Mouse (Mus musculus): Measurements from ENCODE around the gene Ufm1. TPM values are rescaled to one million over a fixed set of nuclear protein-coding genes. Genes with fewer than 3 reads are reported as not detected.
A peak's percentile ranks its signal among the peaks of the same experiment; 100 is the strongest.

The Ufm1 gene
- 105 and 109 TPM in 2 replicates for polyA plus RNA-seq (2014; fragmentation: Nextera tagmentation; extraction: Ambion mirVana)

GRCm38 (mm10) chr3:53863383-53864220 lies at the start of gene Ufm1:
Ufm1 (minus strand) TSS chr3:53863830.
- Histone ChIP-seq H3K4me3 (ENCODE audit: low read depth, low read length) (peak within 1 kb of the TSS; percentile 92), H3K9ac (ENCODE audit: low read length) (peak within 1 kb of the TSS; percentile 78), H3K27me3 (ENCODE audit: control insufficient read depth, insufficient read depth, low read length) (no peaks in the 10 kb centered on the region), H3K4me1 (ENCODE audit: control insufficient read depth, insufficient read depth, low read length) (peaks cover 6% of the 10 kb centered on the region), H3K27ac (ENCODE audit: low read depth, low read length) (no peak within 1 kb of the TSS; the same call in 1 of the 2 replicates), H3K9me3 (ENCODE audit: control insufficient read depth, low read length) (no peaks in the 10 kb centered on the region), H3K36me3 (ENCODE audit: control insufficient read depth, insufficient read depth, low read length) (no peaks in the 10 kb centered on the region), H3K4me2 (peak within 1 kb of the TSS; percentile 73)
- under 1% methylated on average over 58 of the region's 58 CpGs for WGBS
- DNase-seq (ENCODE audit: low spot score, missing footprints), result peak; percentile 99
- peak; percentile 99 for ATAC-seq (ENCODE audit: low FRiP score)

GRCm38 (mm10) chr3:53890619-53891540 lies 27.2 kb upstream of the Ufm1 start:
- H3K9ac ChIP-seq (ENCODE audit: low read length), result no peak overlapping the region
- ATAC-seq (ENCODE audit: low FRiP score) (no peak), DNase-seq (ENCODE audit: low spot score, missing footprints) (no peak)
- H3K4me3 ChIP-seq (ENCODE audit: low read depth, low read length), result no peak overlapping the region
- H3K4me1 ChIP-seq (ENCODE audit: control insufficient read depth, insufficient read depth, low read length), result no peaks in the 10 kb centered on the region; the same call in 1 of the 2 replicates
- H3K27ac ChIP-seq (ENCODE audit: low read depth, low read length), result no peak overlapping the region
- no peaks in the 10 kb centered on the region for H3K36me3 ChIP-seq (ENCODE audit: control insufficient read depth, insufficient read depth, low read length)
- H3K27me3 ChIP-seq (ENCODE audit: control insufficient read depth, insufficient read depth, low read length), result no peaks in the 10 kb centered on the region
- H3K9me3 ChIP-seq (ENCODE audit: control insufficient read depth, low read length), result no peaks in the 10 kb centered on the region
- WGBS, result 92% methylated on average over 12 of the region's 12 CpGs
- H3K4me2 ChIP-seq, result no peak overlapping the region

GRCm38 (mm10) chr3:53871596-53871995 lies 8.0 kb upstream of the Ufm1 start:
- H3K9me3 ChIP-seq (ENCODE audit: control insufficient read depth, low read length), result no peaks in the 10 kb centered on the region
- no peak overlapping the region for H3K4me3 ChIP-seq (ENCODE audit: low read depth, low read length)
- H3K4me2 ChIP-seq, result no peak overlapping the region
- DNase-seq (ENCODE audit: low spot score, missing footprints) (peak; percentile 71), ATAC-seq (ENCODE audit: low FRiP score) (no peak)
- WGBS, result 92% methylated on average over 1 of the region's 1 CpGs
- H3K36me3 ChIP-seq (ENCODE audit: control insufficient read depth, insufficient read depth, low read length), result no peaks in the 10 kb centered on the region
- no peak overlapping the region for H3K27ac ChIP-seq (ENCODE audit: low read depth, low read length)
- peaks cover 4% of the 10 kb centered on the region; the same call in 1 of the 2 replicates for H3K4me1 ChIP-seq (ENCODE audit: control insufficient read depth, insufficient read depth, low read length)
- H3K27me3 ChIP-seq (ENCODE audit: control insufficient read depth, insufficient read depth, low read length), result no peaks in the 10 kb centered on the region
- H3K9ac ChIP-seq (ENCODE audit: low read length), result no peak overlapping the region

- Histone ChIP-seq H3K9me3 (ENCODE audit: control insufficient read depth, low read length) (no peaks in the 10 kb centered on the region), H3K27me3 (ENCODE audit: control insufficient read depth, insufficient read depth, low read length) (no peaks in the 10 kb centered on the region), H3K4me1 (ENCODE audit: control insufficient read depth, insufficient read depth, low read length) (peaks cover 4% of the 10 kb centered on the region; the same call in 1 of the 2 replicates), H3K9ac (ENCODE audit: low read length) (no peak overlapping the region), H3K4me3 (ENCODE audit: low read depth, low read length) (no peak overlapping the region), H3K4me2 (no peak overlapping the region), H3K27ac (ENCODE audit: low read depth, low read length) (no peak overlapping the region), H3K36me3 (ENCODE audit: control insufficient read depth, insufficient read depth, low read length) (no peaks in the 10 kb centered on the region)
- 84% methylated on average over 6 of the region's 6 CpGs for WGBS
- no peak for ATAC-seq (ENCODE audit: low FRiP score)
- DNase-seq (ENCODE audit: low spot score, missing footprints), result peak; percentile 66
Observed at GRCm38 (mm10) chr3:53870482-53870881, 6.9 kb upstream of the Ufm1 start.

- H3K9ac ChIP-seq (ENCODE audit: low read length), result no peak overlapping the region
- peak; percentile 64 for ATAC-seq (ENCODE audit: low FRiP score)
- no peaks in the 10 kb centered on the region for H3K27me3 ChIP-seq (ENCODE audit: control insufficient read depth, insufficient read depth, low read length)
- no peaks in the 10 kb centered on the region for H3K9me3 ChIP-seq (ENCODE audit: control insufficient read depth, low read length)
- 5% methylated on average over 1 of the region's 1 CpGs for WGBS
- H3K4me2 ChIP-seq, result no peak overlapping the region
- DNase-seq (ENCODE audit: low spot score, missing footprints), result no peak
- peaks cover 4% of the 10 kb centered on the region; the same call in 1 of the 2 replicates for H3K4me1 ChIP-seq (ENCODE audit: control insufficient read depth, insufficient read depth, low read length)
- no peak overlapping the region for H3K4me3 ChIP-seq (ENCODE audit: low read depth, low read length)
- H3K27ac ChIP-seq (ENCODE audit: low read depth, low read length), result peak overlapping the region; percentile 32; the same call in 1 of the 2 replicates
- no peaks in the 10 kb centered on the region for H3K36me3 ChIP-seq (ENCODE audit: control insufficient read depth, insufficient read depth, low read length)
Observed at GRCm38 (mm10) chr3:53869263-53869662, 5.6 kb upstream of the Ufm1 start.

GRCm38 (mm10) chr3:53868212-53868611 lies 4.6 kb upstream of the Ufm1 start:
- Histone ChIP-seq H3K4me3 (ENCODE audit: low read depth, low read length) (no peak overlapping the region), H3K27me3 (ENCODE audit: control insufficient read depth, insufficient read depth, low read length) (no peaks in the 10 kb centered on the region), H3K4me1 (ENCODE audit: control insufficient read depth, insufficient read depth, low read length) (peaks cover 4% of the 10 kb centered on the region; the same call in 1 of the 2 replicates), H3K9ac (ENCODE audit: low read length) (no peak overlapping the region), H3K4me2 (no peak overlapping the region), H3K27ac (ENCODE audit: low read depth, low read length) (no peak overlapping the region), H3K9me3 (ENCODE audit: control insufficient read depth, low read length) (no peaks in the 10 kb centered on the region), H3K36me3 (ENCODE audit: control insufficient read depth, insufficient read depth, low read length) (no peaks in the 10 kb centered on the region)
- ATAC-seq (ENCODE audit: low FRiP score), result no peak
- 90% methylated on average over 4 of the region's 4 CpGs for WGBS
- DNase-seq (ENCODE audit: low spot score, missing footprints), result no peak

GRCm38 (mm10) chr3:53854831-53855230 lies 8.8 kb downstream of the Ufm1 start:
- H3K4me3 ChIP-seq (ENCODE audit: low read depth, low read length), result no peak overlapping the region
- no peak overlapping the region for H3K4me2 ChIP-seq
- no peaks in the 10 kb centered on the region for H3K4me1 ChIP-seq (ENCODE audit: control insufficient read depth, insufficient read depth, low read length)
- no peaks in the 10 kb centered on the region for H3K9me3 ChIP-seq (ENCODE audit: control insufficient read depth, low read length)
- DNase-seq (ENCODE audit: low spot score, missing footprints), result peak; percentile 76
- no peaks in the 10 kb centered on the region for H3K36me3 ChIP-seq (ENCODE audit: control insufficient read depth, insufficient read depth, low read length)
- 89% methylated on average over 3 of the region's 3 CpGs for WGBS
- H3K9ac ChIP-seq (ENCODE audit: low read length), result no peak overlapping the region
- ATAC-seq (ENCODE audit: low FRiP score), result no peak
- H3K27me3 ChIP-seq (ENCODE audit: control insufficient read depth, insufficient read depth, low read length), result no peaks in the 10 kb centered on the region
- H3K27ac ChIP-seq (ENCODE audit: low read depth, low read length), result no peak overlapping the region

- DNase-seq (ENCODE audit: low spot score, missing footprints) (peak; percentile 73), ATAC-seq (ENCODE audit: low FRiP score) (no peak)
- H3K4me1 ChIP-seq (ENCODE audit: control insufficient read depth, insufficient read depth, low read length), result no peaks in the 10 kb centered on the region
- H3K9ac ChIP-seq (ENCODE audit: low read length), result no peak overlapping the region
- H3K9me3 ChIP-seq (ENCODE audit: control insufficient read depth, low read length), result no peaks in the 10 kb centered on the region
- H3K36me3 ChIP-seq (ENCODE audit: control insufficient read depth, insufficient read depth, low read length), result no peaks in the 10 kb centered on the region
- H3K4me2 ChIP-seq, result no peak overlapping the region
- no peak overlapping the region for H3K27ac ChIP-seq (ENCODE audit: low read depth, low read length)
- WGBS, result 85% methylated on average over 4 of the region's 4 CpGs
- no peaks in the 10 kb centered on the region for H3K27me3 ChIP-seq (ENCODE audit: control insufficient read depth, insufficient read depth, low read length)
- no peak overlapping the region for H3K4me3 ChIP-seq (ENCODE audit: low read depth, low read length)
Observed at GRCm38 (mm10) chr3:53854261-53854660, 9.4 kb downstream of the Ufm1 start.

Data from midbrain, embryonic 11.5 days (tissue).